In genomic region chr3:34639031-34639872, GRCm38 (mm10) we compare ENCODE assay signal across 8 mouse cellular contexts. TPM values are rescaled to one million over a fixed set of nuclear protein-coding genes. Genes with fewer than 3 reads are reported as not detected.
A peak's percentile ranks its signal among the peaks of the same experiment; 100 is the strongest.
DNase-seq lines count a peak whose midpoint lies in the region; ATAC-seq and TF ChIP-seq lines count a peak whose summit lies in the region.

No protein-coding gene starts in this region.

- H3K4me3 ChIP-seq in lung, embryonic 14.5 days (ENCODE audit: low read depth, low read length), result no peak overlapping the region
- H3K4me3 ChIP-seq in forebrain, embryonic 11.5 days (ENCODE audit: low read depth, low read length), result peak overlapping the region; percentile 35
- H3K4me3 ChIP-seq in liver, embryonic 14.5 days (ENCODE audit: insufficient read depth in 1 of 2, low read depth in 2 of 2, low read length in 2 of 2), result no peak overlapping the region

- no peaks in the 10 kb centered on the region for H3K4me1 ChIP-seq in lung, embryonic 14.5 days (ENCODE audit: insufficient read depth)
- H3K4me1 ChIP-seq in forebrain, embryonic 11.5 days (replicated peaks; ENCODE audit: control insufficient read depth, insufficient read depth, low read length), result peaks cover 32% of the 10 kb centered on the region
- no peaks in the 10 kb centered on the region for H3K4me1 ChIP-seq in liver, embryonic 14.5 days (replicated peaks; ENCODE audit: control insufficient read depth in 2 of 2, insufficient read depth in 2 of 2, low read length in 1 of 2)

- H3K36me3 ChIP-seq in lung, embryonic 14.5 days (ENCODE audit: insufficient read depth), result no peaks in the 10 kb centered on the region
- H3K36me3 ChIP-seq in forebrain, embryonic 11.5 days (ENCODE audit: control insufficient read depth, insufficient read depth, low read length), result no peaks in the 10 kb centered on the region
- no peaks in the 10 kb centered on the region for H3K36me3 ChIP-seq in liver, embryonic 14.5 days (replicated peaks; ENCODE audit: control insufficient read depth, insufficient read depth, low read depth)

- H3K9ac ChIP-seq in lung, embryonic 14.5 days, result no peak overlapping the region
- peak overlapping the region; percentile 85 for H3K9ac ChIP-seq in forebrain, embryonic 11.5 days (ENCODE audit: low read length)
- H3K9ac ChIP-seq in liver, embryonic 14.5 days (replicated peaks), result no peak overlapping the region

- no peaks in the 10 kb centered on the region for H3K9me3 ChIP-seq in lung, embryonic 14.5 days (ENCODE audit: low read depth, low read length)
- no peaks in the 10 kb centered on the region for H3K9me3 ChIP-seq in forebrain, embryonic 11.5 days (ENCODE audit: control insufficient read depth, low read length)
- no peaks in the 10 kb centered on the region for H3K9me3 ChIP-seq in liver, embryonic 14.5 days (ENCODE audit: control insufficient read depth, low read length)

- H3K27me3 ChIP-seq in lung, embryonic 14.5 days (ENCODE audit: insufficient read depth, low read length), result peaks cover 66% of the 10 kb centered on the region
- no peaks in the 10 kb centered on the region; the same call in 1 of the 2 replicates for H3K27me3 ChIP-seq in forebrain, embryonic 11.5 days (ENCODE audit: control insufficient read depth, insufficient read depth, low read length)
- H3K27me3 ChIP-seq in liver, embryonic 14.5 days (ENCODE audit: control insufficient read depth, insufficient read depth, low read length), result peaks cover 61% of the 10 kb centered on the region

- WGBS in lung, embryonic 14.5 days, result 5% methylated on average over 24 of the region's 24 CpGs
- 2% methylated on average over 24 of the region's 24 CpGs for WGBS in forebrain, embryonic 11.5 days
- 8% methylated on average over 24 of the region's 24 CpGs for WGBS in liver, embryonic 14.5 days (ENCODE audit: insufficient replicate concordance)

- peak; percentile 51 for DNase-seq in adrenal gland, postnatal 14 days
- no peak for DNase-seq in adrenal gland, postnatal 4 days (ENCODE audit: low spot score in 2 of 2)
- peak; percentile 81 for DNase-seq in lung, embryonic 14.5 days
- no peak for DNase-seq in lung, postnatal 14 days
- DNase-seq in forebrain, embryonic 11.5 days (ENCODE audit: low spot score), result peak; percentile 84
- no peak for DNase-seq in liver, embryonic 14.5 days (ENCODE audit: low read depth in 3 of 3, low spot score in 3 of 3)
- no peak for DNase-seq in T-cell, adult 2 months (ENCODE audit: low spot score)
- DNase-seq in spleen, postnatal 14 days (ENCODE audit: low spot score in 2 of 2), result no peak

- TF ChIP-seq CTCF in lung, embryonic 14.5 days (IDR thresholded peaks at IDR 0.05; ENCODE audit: low read depth), result peak; percentile 76
- peak; percentile 65 for TF ChIP-seq CTCF in liver, embryonic 14.5 days (IDR thresholded peaks at IDR 0.05; ENCODE audit: low read depth)

- H3K27ac ChIP-seq in lung, embryonic 14.5 days (ENCODE audit: low read depth), result no peak overlapping the region
- H3K27ac ChIP-seq in forebrain, embryonic 11.5 days (ENCODE audit: low read depth, low read length), result peak overlapping the region; percentile 84; the same call in 1 of the 2 replicates
- H3K27ac ChIP-seq in liver, embryonic 14.5 days, result no peak overlapping the region

- peak; percentile 55; the same call in 1 of the 2 replicates for ATAC-seq in lung, embryonic 14.5 days (ENCODE audit: insufficient read depth)
- ATAC-seq in forebrain, embryonic 11.5 days (replicated peaks; ENCODE audit: low FRiP score), result peak; percentile 54
- no peak for ATAC-seq in liver, embryonic 14.5 days (ENCODE audit: insufficient read depth)

- H3K4me2 ChIP-seq in lung, embryonic 14.5 days, result no peak overlapping the region
- peak overlapping the region; percentile 86 for H3K4me2 ChIP-seq in forebrain, embryonic 11.5 days (ENCODE audit: low read depth, low read length, severe bottlenecking)
- no peak overlapping the region for H3K4me2 ChIP-seq in liver, embryonic 14.5 days (ENCODE audit: low read depth)

- no peak for TF ChIP-seq EP300 in liver, embryonic 14.5 days (IDR thresholded peaks at IDR 0.05; ENCODE audit: low read depth)

RNA-seq across cellular contexts. Expression of gene Sox2, which starts 11.0 kb away (rescaled TPM):
- total RNA-seq in adrenal gland, postnatal 14 days (2021), result 0.63 and 0.75 TPM in 2 replicates
- 1 to 10 TPM in 1 of 2 experiments, under 1 TPM in 1; 0.92 to 1.5 TPM for total RNA-seq in adrenal gland, postnatal 4 days (2021)
- polyA plus RNA-seq in lung, embryonic 14.5 days (2014; fragmentation: Nextera tagmentation; extraction: Ambion mirVana), result 4.0 and 5.0 TPM in 2 replicates
- 57.7 and 67.3 TPM in 2 replicates for polyA plus RNA-seq in forebrain, embryonic 11.5 days (2014; fragmentation: Nextera tagmentation; extraction: Ambion mirVana)
- polyA plus RNA-seq in liver, embryonic 14.5 days (2012; rRNA removed), result 0.06 and 0.18 TPM in 2 replicates
- polyA plus RNA-seq in liver, embryonic 14.5 days (2014; fragmentation: Nextera tagmentation; extraction: Ambion mirVana), result not detected in 2 replicates

Comparison
In these comparisons a context has a peak if more than half of its experiments do, and no peak if none do; other contexts are left out.
1. DNase-seq: peak in adrenal gland, postnatal 14 days (single experiment), lung, embryonic 14.5 days (single experiment) and forebrain, embryonic 11.5 days (single experiment); none in adrenal gland, postnatal 4 days (0 of 2), lung, postnatal 14 days (single experiment), liver, embryonic 14.5 days (0 of 3), T-cell, adult 2 months (single experiment) and spleen, postnatal 14 days (0 of 2).